Mouse (Mus musculus) retina, postnatal 1 day (tissue): ENCODE results near the gene Slc26a8.

Experiments
- DNase-seq: peaks from one replicate; pipeline ENCODE4 v3.0.0-alpha.2; 2012

Slc26a8 gene

GRCm38 (mm10) chr17:28588591-28588990 lies 101.4 kb downstream of the Slc26a8 start:
- no peak for DNase-seq
